Mouse (Mus musculus) layer of hippocampus, postnatal 36 days (tissue): ENCODE data around the gene Ccn5. TPM values are rescaled to one million over a fixed set of nuclear protein-coding genes. Genes with fewer than 3 reads are reported as not detected.
A peak's percentile ranks its signal among the peaks of the same experiment; 100 is the strongest.

Experiments
- DNase-seq, 2 experiments: peaks; one replicate each; pipeline ENCODE4 v3.0.0; 2022
- total RNA-seq, 2 experiments: library from RNA; stranded (reverse); gene quantifications; 2 replicates each; pipeline ENCODE4 v1.2.3; 2021

The Ccn5 gene
- total RNA-seq, 2 experiments from 2014 or later, result 0.35 TPM; not detected in 1

DNA sequence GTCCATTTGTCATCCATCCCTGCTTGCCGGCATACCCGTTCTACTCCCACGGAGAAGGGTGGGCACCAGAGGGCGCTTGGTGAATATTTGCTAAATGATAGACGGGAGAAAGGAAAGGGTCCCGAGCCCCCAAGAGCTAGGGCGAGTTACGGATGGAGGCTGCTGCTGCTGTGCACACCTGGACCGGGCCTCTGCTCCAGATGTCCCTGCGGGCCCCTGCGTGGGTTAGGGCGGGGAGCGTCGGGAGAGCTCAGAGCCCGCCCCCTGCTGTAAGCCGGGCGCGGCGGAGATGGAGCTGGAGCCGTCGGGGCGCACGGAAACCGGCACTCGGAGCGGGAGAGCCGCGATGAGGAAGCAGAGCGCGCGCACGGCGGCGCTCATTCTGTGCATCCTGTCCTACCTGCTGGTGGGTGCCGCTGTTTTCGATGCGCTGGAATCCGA is 32.8 kb downstream of the Ccn5 start, which contains the start of gene Kcnk15:
TSS of gene Kcnk15 (plus strand) at position 191 of the 441 bp plus-strand sequence.
- DNase-seq, result no peak

DNA sequence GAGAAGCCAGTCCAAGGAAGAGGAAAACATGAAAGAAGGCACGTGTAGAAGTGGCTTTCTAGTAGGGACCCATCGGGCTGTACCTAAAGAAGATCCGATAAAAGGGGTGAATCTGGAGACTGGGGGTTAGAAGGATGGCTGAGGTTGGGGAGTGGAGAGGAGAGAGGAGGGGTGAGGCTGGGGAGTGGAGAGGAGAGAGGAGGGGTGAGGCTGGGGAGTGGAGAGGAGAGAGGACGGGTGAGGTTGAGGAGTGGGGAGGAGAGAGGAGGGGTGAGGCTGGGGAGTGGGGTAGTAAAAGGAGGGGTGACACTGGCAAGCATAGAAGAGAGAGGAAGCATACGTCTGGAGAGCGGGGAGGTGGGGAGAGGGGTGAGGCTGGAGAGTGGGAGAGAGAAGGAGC is 36.6 kb downstream of the Ccn5 start:
- no peak for DNase-seq

DNA sequence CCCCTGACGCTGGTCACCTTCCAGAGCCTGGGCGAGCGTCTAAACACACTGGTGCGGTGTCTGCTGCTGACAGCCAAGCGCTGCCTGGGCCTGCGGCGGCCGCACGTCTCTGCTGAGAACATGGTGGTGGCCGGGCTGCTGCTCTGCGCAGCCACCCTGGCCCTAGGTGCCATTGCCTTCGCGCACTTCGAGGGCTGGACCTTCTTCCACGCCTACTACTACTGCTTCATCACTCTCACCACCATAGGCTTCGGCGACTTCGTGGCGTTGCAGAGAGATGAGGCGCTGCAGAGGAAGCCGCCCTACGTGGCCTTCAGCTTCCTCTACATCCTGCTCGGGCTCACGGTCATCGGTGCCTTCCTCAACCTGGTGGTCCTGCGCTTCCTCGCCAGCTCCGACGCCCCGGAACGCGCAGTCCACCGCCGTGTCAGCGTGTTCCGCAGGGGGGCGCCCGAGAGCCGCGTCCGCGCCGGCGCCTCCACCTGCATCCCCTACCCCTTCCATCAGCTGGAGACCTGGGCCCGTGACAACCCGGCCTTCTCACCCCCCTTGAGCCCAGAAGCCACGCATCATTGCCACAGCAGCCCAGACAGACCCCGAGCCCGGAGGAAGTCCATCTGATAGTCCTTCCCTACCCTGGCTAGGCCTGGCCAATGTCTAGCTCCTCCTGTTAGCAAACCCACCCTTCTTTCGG is 37.7 kb downstream of the Ccn5 start:
- peak; percentile 48 to 56 for DNase-seq

DNA sequence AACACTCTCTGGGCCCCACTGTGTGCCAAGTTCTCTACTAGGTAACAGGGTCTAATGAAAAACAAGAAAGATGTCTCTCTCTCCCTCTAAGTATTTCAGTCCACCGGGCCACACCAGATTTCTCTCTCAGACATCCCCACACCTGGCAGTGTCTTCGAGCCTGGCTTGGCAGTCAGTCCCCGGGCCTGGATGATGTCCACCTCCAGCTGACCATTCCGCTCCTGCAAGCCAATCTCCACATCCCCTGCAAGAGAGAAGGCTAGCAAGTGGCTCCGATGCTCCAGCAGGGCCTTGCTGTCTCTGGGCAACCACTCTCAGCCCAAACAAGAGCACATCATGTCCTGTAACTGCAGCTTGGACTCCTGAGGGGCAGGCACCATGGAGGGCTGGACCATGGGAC is 44.6 kb downstream of the Ccn5 start:
- no peak for DNase-seq

DNA sequence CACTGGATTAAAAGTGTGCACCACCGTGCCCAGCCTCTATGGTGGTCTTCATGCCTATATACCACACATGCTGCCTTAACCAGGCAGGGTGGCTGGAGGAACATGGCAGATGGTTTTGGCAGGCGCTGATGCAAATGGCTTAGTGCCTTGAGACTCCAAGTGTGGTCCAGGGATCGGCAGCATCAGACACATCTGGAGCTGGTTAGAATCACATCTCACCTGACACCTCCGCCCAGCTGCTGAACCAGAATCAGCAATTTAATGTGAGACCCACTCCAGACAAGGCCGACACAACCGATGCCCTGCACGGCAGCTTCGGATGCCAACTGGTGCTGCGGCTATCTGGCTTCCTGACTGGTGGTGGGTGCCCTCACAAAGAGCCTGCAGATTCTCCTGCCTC is 45.4 kb downstream of the Ccn5 start:
- no peak for DNase-seq

DNA sequence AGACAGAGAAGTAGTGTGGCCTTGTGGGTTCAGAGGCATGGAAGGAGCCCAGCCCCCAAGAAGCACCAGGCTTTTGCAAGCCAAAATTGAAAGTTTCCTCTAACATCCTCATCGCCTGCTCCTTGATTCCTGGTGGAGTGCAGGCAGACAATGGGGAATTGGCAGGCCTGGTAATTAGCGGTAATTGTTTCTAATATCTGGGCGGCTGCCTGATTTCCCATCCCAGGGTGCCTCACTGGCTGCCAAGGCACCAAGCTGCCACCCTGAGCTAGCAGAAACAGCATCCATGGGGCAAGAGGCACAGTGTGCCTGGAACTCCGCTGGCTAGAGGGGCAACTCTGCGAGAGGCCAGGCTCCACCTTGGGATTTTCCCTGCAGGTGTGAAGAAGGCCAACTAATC is 49.1 kb downstream of the Ccn5 start:
- peak; percentile 37 to 51 for DNase-seq

DNA sequence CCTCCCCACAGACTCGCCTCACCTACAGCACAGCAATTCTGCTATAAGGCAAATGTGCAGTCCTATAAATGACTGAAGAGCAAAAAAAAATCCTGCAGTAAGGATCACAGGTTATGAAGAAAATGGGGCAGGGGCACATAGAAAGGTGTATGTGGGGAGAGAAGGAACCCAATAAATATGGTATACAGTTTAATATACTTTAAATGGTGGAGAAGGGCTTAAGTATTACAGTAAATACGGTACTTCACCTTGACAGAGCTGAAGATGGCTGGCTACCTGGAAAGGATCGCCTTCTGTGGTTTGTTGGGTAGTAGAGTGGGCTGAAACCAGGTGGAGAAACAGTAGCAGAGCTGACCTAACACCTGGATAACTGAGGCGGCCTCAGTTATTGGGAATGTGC is 50.6 kb downstream of the Ccn5 start:
- DNase-seq, result no peak

DNA sequence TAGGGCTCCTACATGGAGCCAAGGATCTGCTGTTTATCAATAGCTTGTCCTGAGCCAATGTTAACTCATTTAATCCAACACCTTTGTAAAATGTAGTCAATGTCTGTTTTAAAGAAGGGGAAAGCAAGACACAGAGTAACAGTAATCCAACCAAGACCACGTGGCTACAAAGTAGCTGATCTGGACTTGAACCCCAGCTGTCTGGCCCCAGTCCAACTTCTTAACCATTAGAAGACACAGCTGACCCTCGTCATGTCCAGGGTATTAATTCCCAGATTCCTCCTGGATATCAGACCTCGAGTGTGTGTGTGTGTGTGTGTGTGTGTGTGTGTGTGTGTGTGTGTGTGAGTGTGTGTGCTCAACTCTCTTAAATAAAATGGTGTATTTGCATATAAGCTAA is 51.2 kb downstream of the Ccn5 start:
- DNase-seq, result no peak

DNA sequence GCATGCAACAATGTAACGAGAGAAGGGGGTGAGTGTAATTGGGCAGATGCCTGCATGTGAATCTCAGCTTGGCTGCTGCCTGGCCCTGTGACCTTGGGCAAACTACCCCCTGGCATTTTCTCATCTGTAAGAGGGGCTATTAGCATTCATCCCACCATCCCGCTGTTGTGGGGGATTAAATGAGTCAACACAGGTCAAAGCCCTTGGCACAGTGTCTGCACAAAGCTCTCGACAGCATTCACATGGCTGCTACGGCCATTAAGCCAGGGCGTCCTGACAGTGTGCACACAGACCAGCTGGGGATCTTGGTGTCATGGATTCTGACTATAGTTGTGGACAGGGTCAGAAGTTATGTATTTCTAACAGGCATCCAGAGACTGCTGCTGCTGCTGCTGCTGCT is 54.2 kb downstream of the Ccn5 start:
- DNase-seq, result no peak

DNA sequence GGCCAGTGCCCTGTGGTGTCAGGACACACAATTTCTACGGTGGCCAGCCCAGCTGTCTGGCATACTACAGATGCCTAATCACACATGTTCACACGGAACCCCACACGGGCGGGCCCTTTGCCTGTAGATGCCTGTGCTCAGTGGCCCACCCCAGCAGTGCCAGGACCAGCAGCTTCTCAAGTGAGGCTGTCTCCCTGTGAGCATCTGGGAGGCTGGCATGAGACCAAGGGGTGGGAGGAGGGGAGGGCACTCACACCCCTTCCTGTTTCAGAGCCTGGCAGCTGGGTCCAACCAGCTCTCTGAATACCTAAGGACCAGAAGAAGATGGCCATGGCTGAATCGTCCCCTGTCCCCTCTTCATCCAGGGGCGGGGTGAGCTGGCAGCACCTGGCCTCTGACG is 54.8 kb downstream of the Ccn5 start:
- no peak for DNase-seq

DNA sequence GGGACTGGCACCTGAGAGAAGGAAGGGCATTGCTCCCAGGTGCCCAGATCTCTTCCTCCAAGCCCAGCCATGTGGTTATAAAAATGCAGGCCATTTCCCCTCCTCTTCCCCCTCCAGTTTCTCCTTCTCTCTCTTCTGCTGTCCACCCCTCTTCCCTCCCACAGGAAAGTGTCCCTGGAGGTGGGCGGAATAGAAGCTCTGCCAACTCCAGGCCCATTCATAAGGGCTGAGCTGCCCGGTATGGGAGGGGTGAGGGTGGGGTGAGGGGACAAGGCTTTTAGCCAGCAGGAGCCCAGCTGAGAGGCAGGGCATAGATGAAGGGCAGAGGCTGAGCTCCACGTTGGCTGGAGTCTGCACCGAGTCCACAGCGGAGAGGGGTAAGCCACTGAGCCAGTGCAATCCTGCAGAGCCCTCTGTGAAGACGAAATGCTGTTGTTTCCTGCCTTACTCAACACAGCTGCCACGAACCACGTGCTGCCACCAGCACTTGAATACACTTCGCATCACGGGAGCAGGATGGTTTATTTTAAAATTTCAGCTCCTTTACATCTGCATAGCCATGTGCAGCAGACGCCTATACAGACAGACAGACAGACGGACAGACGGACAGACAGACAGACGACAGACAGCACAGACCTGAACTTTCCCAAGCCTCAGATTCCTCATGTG is 56.3 kb downstream of the Ccn5 start:
- DNase-seq, result no peak

DNA sequence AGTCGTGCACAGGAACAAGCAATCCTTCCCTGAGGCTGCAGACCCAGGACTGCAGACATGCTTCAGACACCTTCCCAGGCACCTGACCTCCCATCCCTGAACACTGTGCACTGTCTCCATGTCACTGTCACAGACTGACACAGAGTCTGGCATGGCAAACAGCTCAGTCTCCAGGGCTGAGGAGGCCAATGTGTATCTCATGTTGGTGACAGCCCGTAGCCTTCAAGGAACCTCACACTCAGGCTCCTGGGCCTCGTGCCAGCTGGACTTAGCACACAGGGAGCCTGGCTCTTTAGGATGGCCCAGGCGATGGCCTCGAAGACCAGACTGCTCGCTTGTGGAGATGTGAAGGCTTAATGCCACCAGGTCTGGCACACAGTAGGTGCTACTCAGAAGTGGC is 60.2 kb downstream of the Ccn5 start:
- DNase-seq, result no peak

Other genes with a start within 250 kb of the Ccn5 start
- gene Ttpal, start 218.5 kb upstream of the Ccn5 start, total RNA-seq, result 10 to 100 TPM; 53.0 to 54.7 TPM
- 100 to 1,000 TPM; 177 to 202 TPM for gene Serinc3, start 175.7 kb upstream of the Ccn5 start, total RNA-seq
- 10 to 100 TPM; 86.8 to 92.5 TPM for gene Pkig, start 162.5 kb upstream of the Ccn5 start, total RNA-seq
- 1 to 10 TPM; 1.1 to 1.2 TPM for gene Ada, start 70.6 kb upstream of the Ccn5 start, total RNA-seq
- gene Kcnk15, start 32.8 kb downstream of the Ccn5 start, total RNA-seq, result not detected
- 10 to 100 TPM; 45.5 to 47.5 TPM for gene Rims4, start 97.8 kb downstream of the Ccn5 start, total RNA-seq
- gene Ywhab, start 174.1 kb downstream of the Ccn5 start, total RNA-seq, result 100 to 1,000 TPM; 531 to 565 TPM
- gene Pabpc1l, start 204.6 kb downstream of the Ccn5 start, total RNA-seq, result under 1 TPM in 1 of 2 experiments, not detected in 1; 0.37 TPM
- gene Stk4, start 249.5 kb downstream of the Ccn5 start, total RNA-seq, result 10 to 100 TPM; 50.4 to 51.2 TPM